Mouse (Mus musculus) neural tube, embryonic 11.5 days (tissue): ENCODE measurements at regions not wholly inside any gene's neighbourhood (a gene's known extent, or its start where the extent isn't known, plus 50 kb on each side); places are given as distances from the start of the nearest gene placed in this dataset. TPM values are rescaled to one million over a fixed set of nuclear protein-coding genes. Genes with fewer than 3 reads are reported as not detected.
"Not testable (repeated sequence)": the region's sequence is repeated elsewhere in the genome, so short reads cannot be mapped to it uniquely, and the experiment has no call there.

Experiments
- ATAC-seq: fragments of 200-750 bp; cut with Nextera tagmentation; 2 replicates; pipeline ENCODE4 v1.8.0; 2017; ENCODE audit warnings: moderate number of reproducible peaks, mild to moderate bottlenecking, moderate TSS enrichment, moderate library complexity; ENCODE audit not compliant: insufficient read depth, low FRiP score, low TSS enrichment
- DNase-seq: peaks from one replicate; pipeline ENCODE4 v3.0.0-alpha.2; 2015; ENCODE audit warnings: low spot score
- H3K27ac ChIP-seq: fragments of 300-500 bp; sonication (generic); 2 replicates; pipeline ENCODE4 v1.5.1; 2014; ENCODE audit warnings: low read depth, mild to moderate bottlenecking, low read length
- H3K27me3 ChIP-seq: fragments of 300-500 bp; sonication (generic); 2 replicates; pipeline ENCODE4 v1.6.1; 2014; ENCODE audit warnings: mild to moderate bottlenecking, low read length, mixed read lengths; ENCODE audit not compliant: control insufficient read depth, insufficient read depth
- H3K36me3 ChIP-seq: fragments of 300-500 bp; sonication (generic); 2 replicates; pipeline ENCODE4 v1.6.1; 2014; ENCODE audit warnings: mild to moderate bottlenecking, low read length, moderate library complexity, mixed read lengths; ENCODE audit not compliant: control insufficient read depth, insufficient read depth
- H3K4me1 ChIP-seq: fragments of 300-500 bp; sonication (generic); 2 replicates; pipeline ENCODE4 v1.6.1; 2014; ENCODE audit warnings: low read length, mixed read lengths; ENCODE audit not compliant: control insufficient read depth, insufficient read depth
- H3K4me2 ChIP-seq: fragments of 300-500 bp; sonication (generic); 2 replicates; pipeline ENCODE4 v1.6.1; 2014; ENCODE audit warnings: low read depth, mild to moderate bottlenecking, moderate library complexity
- H3K4me3 ChIP-seq: fragments of 300-500 bp; sonication (generic); 2 replicates; pipeline ENCODE4 v1.5.1; 2014; ENCODE audit warnings: low read depth, low read length
- H3K9ac ChIP-seq: fragments of 300-500 bp; sonication (generic); 2 replicates; pipeline ENCODE4 v1.6.1; 2014; ENCODE audit warnings: mild to moderate bottlenecking, low read length
- H3K9me3 ChIP-seq: fragments of 300-500 bp; sonication (generic); 2 replicates; pipeline ENCODE4 v1.6.1; 2016; ENCODE audit warnings: low read length; ENCODE audit not compliant: control insufficient read depth
- WGBS: fragments of 180-500 bp; shearing (Covaris S2); extraction: QIAGEN DNeasy Blood & Tissue Kit; methylation state at CpG from one replicate; pipeline ENCODE4 v1.1.7; 2014; 5-methylcytosine and 5-hydroxymethylcytosine counted together
- microRNA-seq: library from miRNA; unstranded; fragments of <30 nt; microRNA quantifications from one replicate; pipeline ENCODE4, GENCODE M21; 2016

DNA sequence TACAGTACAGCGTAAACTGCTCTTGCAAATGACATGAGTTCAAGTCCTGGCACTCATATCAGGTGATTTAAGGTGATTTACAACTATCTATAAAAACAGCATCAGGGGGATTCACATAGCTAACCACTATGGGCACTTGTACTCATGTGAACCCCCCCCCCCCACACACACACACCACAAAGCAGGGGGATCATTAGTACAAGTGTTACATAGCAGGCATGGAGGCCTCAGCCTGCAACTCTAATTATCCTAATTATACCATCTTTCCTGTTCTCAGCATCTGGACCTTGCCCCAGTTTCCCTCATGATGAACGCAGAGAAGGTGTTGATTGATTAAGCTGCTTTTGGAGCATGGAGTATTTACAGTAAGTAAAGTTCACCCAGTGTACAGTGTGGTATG lies 773.5 kb downstream of the Trib2 start:
- DNase-seq, result no peak
- 88% methylated on average over 2 of the region's 2 CpGs for WGBS
- Histone ChIP-seq H3K36me3 (no peaks in the 10 kb centered on the region), H3K9ac (no peak overlapping the region), H3K4me3 (no peak overlapping the region), H3K9me3 (no peaks in the 10 kb centered on the region), H3K27ac (no peak overlapping the region), H3K27me3 (no peaks in the 10 kb centered on the region), H3K4me2 (no peak overlapping the region), H3K4me1 (no peaks in the 10 kb centered on the region)
- ATAC-seq, result no peak

DNA sequence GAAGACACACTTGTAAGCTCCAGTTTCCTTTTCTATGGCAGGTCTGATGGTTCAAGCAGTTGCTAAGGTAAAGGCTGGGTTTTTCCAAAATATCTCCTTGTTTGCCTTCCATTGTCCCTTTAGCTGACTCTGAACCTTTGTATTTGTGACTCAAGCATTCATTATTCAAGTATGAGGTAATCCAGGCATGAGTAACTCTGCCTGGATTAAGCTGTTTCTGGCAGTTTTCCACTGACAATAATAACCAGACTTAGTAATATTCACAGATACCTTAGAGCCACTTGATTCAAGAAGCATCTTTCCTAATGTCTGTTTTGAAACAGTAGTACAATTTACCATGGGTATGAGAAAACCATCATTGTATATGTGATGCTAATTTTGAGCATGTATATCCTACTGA lies 805.6 kb downstream of the Trib2 start:
- no peak overlapping the region for H3K4me2 ChIP-seq
- H3K27me3 ChIP-seq, result no peaks in the 10 kb centered on the region
- DNase-seq (no peak), ATAC-seq (no peak)
- H3K9me3 ChIP-seq, result no peaks in the 10 kb centered on the region
- H3K4me1 ChIP-seq, result no peaks in the 10 kb centered on the region
- H3K36me3 ChIP-seq, result no peaks in the 10 kb centered on the region
- H3K4me3 ChIP-seq, result no peak overlapping the region
- no peak overlapping the region for H3K9ac ChIP-seq
- no peak overlapping the region for H3K27ac ChIP-seq

DNA sequence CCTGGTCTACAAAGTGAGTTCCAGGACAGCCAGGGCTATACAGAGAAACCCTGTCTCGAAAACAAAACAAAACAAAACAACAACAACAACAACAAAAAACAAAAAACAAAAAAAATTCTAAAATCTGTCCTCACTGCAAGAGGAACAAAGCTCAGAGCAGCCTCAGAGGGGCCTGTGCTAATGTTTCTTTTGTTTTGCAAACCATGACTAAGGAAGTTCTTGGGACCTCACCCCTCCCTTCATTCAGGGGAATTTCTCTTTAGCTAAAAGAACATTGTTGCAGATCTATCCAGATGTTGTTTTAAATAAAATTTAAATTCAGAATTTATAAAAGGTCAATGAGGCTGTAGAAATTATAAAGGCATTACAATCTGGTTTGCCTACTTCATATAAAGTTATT lies 814.3 kb downstream of the Trib2 start:
- ATAC-seq, H3K4me2 ChIP-seq, H3K27ac ChIP-seq, H3K4me3 ChIP-seq, H3K36me3 ChIP-seq, H3K9me3 ChIP-seq, DNase-seq, H3K27me3 ChIP-seq, H3K9ac ChIP-seq, H3K4me1 ChIP-seq: not testable (repeated sequence)
- 72% methylated on average over 1 of the region's 1 CpGs for WGBS

Small RNA genes in the stretch of these regions (microRNA-seq; reads per million reads assigned to microRNA genes)
- gene Gm27682, result not detected
